Mouse (Mus musculus): ENCODE measurements around the gene Mgea5. TPM values are rescaled to one million over a fixed set of nuclear protein-coding genes. Genes with fewer than 3 reads are reported as not detected.

Mgea5 gene
- total RNA-seq, 2 experiments from 2014 or later = 36.0 to 44.4 TPM

- no peak for DNase-seq
These were observed 12.5 kb upstream of the Mgea5 start for GRCm38 (mm10) chr19:45796061-45796556.

- no peak for DNase-seq
These were observed 11.8 kb upstream of the Mgea5 start for GRCm38 (mm10) chr19:45795406-45795944.

GRCm38 (mm10) chr19:45794718-45795117 is 11.1 kb upstream of the Mgea5 start:
- no peak for DNase-seq

- no peak for DNase-seq
These were observed 8.8 kb upstream of the Mgea5 start for GRCm38 (mm10) chr19:45792404-45792803.

- no peak for DNase-seq
These were observed 6.5 kb upstream of the Mgea5 start for GRCm38 (mm10) chr19:45789888-45790874.

GRCm38 (mm10) chr19:45789365-45789764 is 5.7 kb upstream of the Mgea5 start:
- DNase-seq = no peak

- no peak for DNase-seq
These were observed 4.7 kb upstream of the Mgea5 start for GRCm38 (mm10) chr19:45788337-45788736.

DNA sequence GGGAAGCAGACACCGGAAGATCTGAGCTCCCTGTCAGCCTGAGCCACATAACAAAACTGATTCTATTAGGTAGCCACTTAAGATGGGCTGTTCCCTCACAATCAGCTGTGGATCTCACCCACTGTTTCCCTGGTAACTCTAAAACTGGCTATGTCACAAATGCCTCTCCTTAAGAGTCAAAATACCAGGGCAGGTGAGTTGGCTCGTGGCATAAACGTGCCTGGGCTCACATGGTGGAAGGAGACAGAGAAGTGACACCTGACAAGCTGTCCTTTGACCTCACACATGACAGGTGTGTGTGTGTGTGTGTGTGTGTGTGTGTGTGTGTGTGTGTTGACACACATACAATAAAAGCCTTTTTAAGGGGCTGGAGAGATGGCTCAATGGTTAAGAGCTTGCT is 3.8 kb upstream of the Mgea5 start:
- no peak for DNase-seq

- no peak for DNase-seq
These were observed 1.8 kb upstream of the Mgea5 start for GRCm38 (mm10) chr19:45785470-45785869.

GRCm38 (mm10) chr19:45783933-45784576 is 418 bp upstream of the Mgea5 start:
- DNase-seq = no peak

GRCm38 (mm10) chr19:45782315-45783001 is 1.2 kb downstream of the Mgea5 start:
- peak; percentile 62 for DNase-seq

DNA sequence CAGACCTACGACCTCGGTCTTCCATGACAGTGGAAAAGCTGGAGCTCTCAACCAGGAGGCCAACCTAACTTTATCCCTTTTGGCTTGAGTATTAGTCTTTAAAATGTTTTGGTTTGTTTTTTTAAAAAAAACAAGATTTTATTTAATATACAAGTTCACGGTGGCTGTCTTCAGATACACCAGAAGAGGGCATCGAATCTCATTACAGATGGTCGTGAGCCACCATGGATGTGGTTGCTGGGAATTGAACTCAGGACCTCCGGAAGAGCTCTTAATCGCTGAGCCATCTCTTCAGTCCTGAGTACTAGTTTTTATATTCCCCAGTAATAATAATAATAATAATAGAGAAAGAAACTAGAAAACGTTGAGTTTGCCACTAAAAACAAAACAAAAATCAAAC is 2.0 kb downstream of the Mgea5 start:
- DNase-seq = no peak

DNA sequence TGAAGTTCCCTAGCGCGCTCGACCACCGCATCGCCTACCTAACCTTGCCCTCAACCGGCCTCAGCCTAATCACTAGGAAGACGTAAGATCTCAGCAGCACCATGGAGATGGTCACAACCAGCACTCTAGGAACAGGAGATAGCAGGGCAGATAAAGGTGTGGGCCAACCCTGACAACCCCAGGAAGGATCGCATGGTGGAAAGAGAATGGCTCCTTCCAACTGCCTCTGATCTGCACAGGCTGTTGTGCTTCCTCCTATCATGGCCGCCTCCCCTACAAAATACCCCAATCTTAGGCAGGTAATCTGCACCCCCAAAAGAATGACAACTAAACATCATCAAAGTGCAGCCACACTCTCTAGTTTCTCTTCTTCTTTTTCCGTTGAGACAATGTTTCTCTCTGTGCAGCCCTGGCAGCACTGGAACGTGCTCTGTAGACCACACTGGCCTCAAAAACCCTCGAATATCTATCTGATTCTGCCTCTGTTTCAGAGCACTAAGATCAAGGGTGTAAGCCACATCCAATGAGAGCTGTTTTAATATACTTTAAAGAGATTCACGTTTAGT is 3.2 kb downstream of the Mgea5 start:
- DNase-seq = no peak

DNA sequence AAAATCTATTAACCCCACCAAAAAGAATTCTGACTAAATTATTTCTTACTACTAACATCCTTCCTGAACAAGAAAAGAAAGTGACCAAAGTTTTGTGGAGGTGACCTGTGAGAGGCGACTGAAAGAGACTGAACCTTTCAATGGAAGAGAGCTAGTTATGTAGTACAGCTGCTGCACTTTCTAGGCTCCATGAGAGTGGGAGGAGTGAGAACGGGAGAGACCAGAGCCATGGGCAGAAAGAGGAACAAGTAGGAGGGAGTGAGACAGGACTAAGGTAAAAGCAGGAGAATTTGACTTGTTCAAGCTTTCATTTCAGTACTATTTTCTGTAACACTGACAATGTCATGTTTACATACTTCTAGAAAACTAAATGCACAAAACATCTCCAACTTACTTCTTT is 8.2 kb downstream of the Mgea5 start:
- DNase-seq = no peak

GRCm38 (mm10) chr19:45771501-45771900 is 12.1 kb downstream of the Mgea5 start:
- DNase-seq = no peak

DNA sequence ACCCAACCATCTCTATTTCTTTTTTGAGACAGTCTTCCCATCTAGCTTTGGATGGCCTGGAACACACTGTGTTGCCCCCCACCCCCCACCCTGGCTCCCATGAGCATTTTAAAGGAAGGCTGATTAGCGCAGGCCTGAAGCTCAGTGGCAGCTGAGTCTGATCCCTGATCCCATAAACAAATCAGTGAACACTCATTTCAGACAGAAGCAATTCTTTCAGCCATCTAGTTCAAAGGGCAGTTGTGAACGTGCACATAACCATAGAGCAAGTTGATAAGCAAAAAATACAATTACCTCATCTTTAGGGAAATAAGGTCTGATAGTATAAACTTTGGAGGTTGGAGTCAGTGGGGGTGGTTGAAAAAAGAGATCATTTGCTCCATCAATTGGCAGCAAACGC is 22.8 kb downstream of the Mgea5 start:
- no peak for DNase-seq

GRCm38 (mm10) chr19:45758671-45759070 is 25.0 kb downstream of the Mgea5 start:
- DNase-seq = no peak

DNA sequence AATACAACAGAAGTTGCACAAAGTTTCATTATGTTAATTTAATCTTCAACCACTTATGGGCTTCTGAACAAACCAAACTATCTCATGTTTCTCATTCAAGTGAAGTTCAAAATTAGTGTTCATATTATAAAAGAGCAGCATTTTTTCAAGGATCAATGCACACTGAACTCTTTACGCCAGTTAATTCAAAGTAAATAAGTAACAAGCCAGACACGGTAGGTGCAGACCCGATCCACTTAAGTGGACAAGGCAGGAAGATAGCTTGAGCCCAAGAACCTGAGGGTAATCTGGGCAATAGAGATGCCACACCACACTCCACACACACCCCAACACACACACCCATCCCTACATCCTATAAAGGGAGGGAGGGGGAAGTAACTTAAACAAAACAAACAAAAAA is 30.1 kb downstream of the Mgea5 start:
- no peak for DNase-seq

DNA sequence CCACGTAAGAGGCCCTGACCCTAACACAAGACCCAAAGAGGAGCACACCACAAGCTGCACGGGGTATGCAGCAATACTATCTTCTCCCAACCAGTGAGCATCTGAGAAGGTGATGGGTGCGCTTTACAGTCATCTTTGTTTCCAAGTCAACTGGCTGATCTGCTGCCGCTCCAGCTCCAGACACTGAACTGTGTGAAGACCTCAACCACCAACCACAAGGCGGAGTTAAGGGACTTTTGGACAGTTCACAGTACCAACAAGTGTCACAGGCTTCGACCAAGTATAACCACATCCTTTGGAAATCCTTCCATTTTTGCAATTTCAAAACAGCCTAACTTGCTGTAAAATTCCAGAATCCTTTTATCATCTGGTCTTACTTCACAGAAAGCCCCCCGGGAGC is 31.8 kb downstream of the Mgea5 start:
- DNase-seq = no peak

- DNase-seq = peak; percentile 88
These were observed 34.2 kb downstream of the Mgea5 start, which contains the start of gene Npm3 for GRCm38 (mm10) chr19:45749243-45750043. Npm3 (minus strand) TSS chr19:45749591.

- no peak for DNase-seq
These were observed 34.9 kb downstream of the Mgea5 start for GRCm38 (mm10) chr19:45748691-45749242.

Data from gastrocnemius, postnatal 10 days (tissue).